Mouse (Mus musculus) frontal cortex, postnatal 10 days (tissue): ENCODE data around the gene Zdbf2.

Source experiments
- DNase-seq, 2 experiments: peaks; one replicate each; pipeline ENCODE4 v3.0.0; 2022; ENCODE audit warnings: low spot score in 2 of 2, mixed read lengths in 1 of 2

Gene Zdbf2

GRCm38 (mm10) chr1:63272741-63273338 is at the start of gene Zdbf2:
TSS of gene Zdbf2 (plus strand) at chr1:63273265.
- DNase-seq: peak in 1 of 2 experiments; percentile 38

GRCm38 (mm10) chr1:63225009-63225408 is 48.1 kb upstream of the Zdbf2 start:
- no peak for DNase-seq

- no peak for DNase-seq
Measured at GRCm38 (mm10) chr1:63225890-63226289, 47.2 kb upstream of the Zdbf2 start.

DNA sequence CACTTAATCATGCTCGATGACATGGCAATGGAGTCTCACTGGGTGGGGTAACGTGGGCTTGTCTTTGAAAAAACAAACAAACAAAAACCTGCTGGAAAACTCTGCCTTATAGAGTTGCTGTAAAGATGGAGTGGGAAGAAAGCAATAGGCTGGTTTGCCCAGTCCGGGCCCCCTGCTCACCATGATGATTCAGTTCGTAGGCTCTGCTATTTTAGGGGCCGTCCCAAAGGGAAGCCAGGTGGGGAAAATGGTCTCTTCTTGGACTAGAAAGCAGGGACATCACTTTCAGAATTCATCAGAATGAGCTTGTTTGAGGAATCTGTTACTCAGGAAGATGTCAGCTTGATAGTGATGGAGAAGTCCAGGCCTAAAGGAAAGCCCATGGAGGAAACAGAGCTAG is 45.8 kb upstream of the Zdbf2 start:
- DNase-seq: no peak

- no peak for DNase-seq
Measured at GRCm38 (mm10) chr1:63237371-63237770, 35.7 kb upstream of the Zdbf2 start.

DNA sequence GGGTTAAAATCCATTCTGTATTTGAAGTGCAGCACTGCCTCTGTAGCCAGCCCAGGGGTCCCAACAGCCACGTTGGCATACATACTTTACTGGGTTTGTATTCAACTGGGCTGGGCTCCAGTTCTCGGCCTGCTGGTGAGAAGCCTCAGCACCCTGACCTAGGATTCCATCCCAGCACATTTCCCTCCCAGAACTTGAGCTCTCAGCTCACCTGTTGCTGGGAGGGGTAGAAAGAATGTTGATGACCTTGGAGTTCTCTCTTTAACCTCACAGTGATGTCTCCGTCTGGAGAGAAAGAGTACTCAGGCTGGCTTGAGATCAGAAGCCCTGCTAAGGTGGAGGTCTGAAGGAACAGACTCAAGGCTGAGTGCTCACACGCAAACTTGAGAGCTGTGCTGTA is 33.8 kb upstream of the Zdbf2 start:
- DNase-seq: no peak

DNA sequence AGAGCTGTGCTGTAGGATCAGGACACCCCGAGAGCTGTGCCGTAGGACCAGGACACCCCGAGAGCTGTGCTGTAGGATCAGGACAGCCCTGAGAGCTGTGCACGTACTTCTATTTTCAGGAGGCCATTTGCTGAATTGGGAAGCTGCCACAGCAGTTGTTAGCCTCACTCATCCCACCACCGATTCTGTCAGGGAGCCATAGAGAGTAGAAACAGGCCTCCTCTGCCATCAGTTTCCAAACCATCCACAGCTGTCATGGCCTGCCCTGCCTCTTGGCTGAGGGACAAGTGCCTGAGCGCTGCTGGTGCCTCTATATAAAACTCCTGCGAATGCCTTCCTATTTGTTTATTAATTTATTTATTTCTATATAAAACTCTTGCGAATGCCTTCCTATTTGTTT is 33.3 kb upstream of the Zdbf2 start:
- DNase-seq: no peak

- no peak for DNase-seq
Measured at GRCm38 (mm10) chr1:63243854-63244253, 29.2 kb upstream of the Zdbf2 start.

DNA sequence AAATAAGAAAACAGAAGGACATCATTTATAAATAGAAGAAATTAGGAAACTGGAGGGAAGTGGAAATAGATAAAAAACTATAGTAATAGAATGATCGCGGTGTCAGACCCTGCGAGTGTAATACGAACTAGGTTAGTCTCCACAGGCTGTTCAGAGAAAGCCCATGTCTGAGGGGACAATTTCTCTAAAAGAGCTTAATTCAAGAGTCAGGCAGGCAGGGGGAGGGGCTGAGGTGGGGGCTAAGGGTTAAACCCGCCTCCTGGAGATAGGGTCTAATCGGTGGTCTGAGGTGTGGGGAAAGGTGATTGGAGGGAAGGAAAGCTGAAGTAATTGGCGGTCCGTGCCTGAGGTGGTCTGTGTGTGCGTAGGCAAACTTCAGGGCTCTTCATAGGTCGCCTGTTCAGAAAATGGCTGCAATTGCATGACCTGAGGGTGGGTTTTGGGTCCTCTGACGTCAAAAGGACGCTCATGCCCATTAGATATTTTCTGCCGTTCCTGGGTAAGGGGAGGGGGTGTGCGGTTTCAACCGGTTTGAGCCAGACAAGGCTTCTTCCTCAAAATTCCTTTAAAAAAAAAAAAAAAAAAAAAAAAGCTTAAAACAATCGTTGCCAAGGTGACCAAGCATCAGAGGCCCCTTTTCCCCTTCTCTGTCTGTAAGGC is 26.1 kb upstream of the Zdbf2 start:
- no peak for DNase-seq

GRCm38 (mm10) chr1:63247831-63248359 is 25.2 kb upstream of the Zdbf2 start:
- DNase-seq: no peak

DNA sequence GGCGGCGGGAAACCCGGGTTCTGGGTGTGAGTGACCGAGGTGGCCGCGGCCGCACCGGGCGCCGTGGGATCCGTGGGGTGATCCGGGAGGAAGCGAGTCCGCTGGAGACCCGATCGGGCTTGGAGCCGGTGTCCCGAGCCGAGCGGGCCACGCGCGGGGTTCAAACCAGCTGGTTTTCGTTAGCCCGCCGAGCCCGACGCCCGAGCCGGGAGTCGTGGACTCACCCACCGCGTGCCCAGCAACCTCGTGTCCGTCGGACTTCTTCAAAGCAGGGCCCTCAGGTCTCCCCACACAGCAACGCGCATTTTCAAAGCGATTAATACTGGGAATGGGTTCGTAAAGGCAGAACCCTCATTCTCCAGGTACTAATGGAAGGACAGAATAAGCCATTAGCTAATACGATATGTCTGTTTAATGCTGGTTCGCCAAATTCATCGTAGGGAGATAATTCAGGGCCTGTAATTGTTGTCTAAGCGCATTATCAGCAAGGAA is 24.7 kb upstream of the Zdbf2 start:
- no peak for DNase-seq

DNA sequence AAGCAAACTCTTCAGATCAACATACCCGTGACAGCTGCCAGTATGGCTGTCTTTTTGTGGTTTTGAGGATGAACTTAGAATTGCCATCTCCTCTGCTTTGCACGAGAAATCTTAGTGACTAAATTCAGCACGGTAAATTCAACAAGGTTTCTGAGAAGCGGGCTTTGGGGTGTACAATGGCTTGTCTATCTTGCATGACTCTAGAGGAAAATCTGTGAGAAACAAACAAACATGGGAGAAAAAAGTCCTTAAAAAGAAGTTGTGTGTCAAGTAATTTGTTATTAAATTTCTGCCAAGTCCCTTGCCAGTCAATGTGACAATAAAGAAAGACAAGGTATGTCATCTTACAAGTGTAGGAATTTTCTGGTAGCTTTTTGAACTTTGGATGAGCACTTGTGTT is 23.8 kb upstream of the Zdbf2 start:
- DNase-seq: no peak

DNA sequence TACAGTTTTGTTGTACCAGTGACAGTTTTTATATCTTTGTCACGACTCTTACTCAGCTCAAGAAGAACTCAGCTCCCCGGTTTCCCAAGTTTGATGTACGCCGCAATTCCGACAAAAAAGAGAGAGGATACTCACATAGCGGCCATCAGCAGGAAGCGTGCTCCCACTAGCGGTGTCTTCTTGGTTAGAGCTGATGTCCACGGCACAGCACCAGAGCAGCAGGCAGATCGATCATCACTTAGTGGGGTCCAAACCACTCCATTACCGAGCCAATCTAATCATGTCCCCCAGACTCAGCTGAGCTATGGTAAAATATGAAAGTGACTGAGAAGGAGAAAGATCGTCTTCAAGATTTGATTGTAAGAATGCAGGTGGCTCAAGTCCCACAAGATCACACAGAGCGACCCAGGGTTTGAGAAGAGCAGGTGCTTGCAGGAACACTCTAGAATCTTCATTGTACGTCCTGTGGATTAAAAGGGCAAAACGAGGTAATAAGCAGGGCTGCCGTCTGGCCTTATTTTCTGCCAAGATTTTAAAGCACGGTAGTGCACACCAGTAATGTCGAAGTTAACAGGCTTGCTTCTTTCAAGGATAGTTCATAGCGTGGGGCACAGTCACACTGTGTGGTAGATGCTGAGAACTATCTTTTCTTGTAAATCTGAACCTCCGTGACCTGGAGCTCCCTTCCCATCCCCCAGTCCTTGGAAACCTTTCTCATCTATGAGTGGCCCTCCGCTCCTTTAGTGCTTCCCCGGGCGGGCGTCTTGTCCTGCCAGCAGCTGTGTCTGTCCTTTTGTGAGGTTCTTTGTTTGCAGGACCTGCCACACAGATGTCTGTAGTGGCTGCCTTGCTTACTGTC is 20.5 kb upstream of the Zdbf2 start:
- no peak for DNase-seq

DNA sequence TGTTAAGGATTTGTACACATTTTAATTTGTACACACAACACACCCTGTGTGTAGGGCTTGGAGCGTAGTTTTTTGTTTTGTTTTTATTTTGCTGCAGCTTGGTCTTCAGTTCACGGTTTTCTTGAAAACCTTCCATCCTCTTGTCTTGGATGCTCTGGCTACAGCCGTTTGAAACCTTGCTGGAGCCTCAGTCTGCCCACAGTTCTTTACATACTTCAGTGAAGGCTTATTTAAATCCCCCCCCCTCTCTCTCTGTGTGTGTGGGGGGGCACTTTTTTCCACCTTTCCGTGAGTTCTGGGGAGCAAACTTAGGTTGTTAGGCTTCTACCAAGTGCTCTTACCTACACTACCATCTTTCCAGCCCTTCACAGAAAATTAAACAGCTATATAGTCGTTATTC is 19.8 kb upstream of the Zdbf2 start:
- DNase-seq: no peak

GRCm38 (mm10) chr1:63255101-63255500 is 18.0 kb upstream of the Zdbf2 start:
- DNase-seq: no peak

DNA sequence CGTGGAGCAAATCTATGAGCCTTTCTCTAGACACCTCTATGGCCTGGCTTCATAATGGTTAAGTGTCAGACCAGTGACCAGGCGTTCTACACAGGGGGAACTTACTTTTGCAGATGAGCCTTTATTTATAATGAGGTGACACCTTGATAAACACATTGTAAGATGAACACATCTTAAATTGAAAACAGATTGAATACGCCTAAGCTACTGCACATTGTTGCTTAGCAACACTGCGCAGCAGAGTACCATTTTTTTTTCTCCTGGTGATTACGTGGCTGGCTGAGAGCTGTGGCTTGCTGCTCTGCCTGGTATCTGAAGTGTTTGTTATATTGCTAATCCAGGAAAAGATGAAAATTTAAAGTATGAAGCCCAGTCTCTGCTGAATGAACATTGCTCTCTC is 17.0 kb upstream of the Zdbf2 start:
- no peak for DNase-seq

DNA sequence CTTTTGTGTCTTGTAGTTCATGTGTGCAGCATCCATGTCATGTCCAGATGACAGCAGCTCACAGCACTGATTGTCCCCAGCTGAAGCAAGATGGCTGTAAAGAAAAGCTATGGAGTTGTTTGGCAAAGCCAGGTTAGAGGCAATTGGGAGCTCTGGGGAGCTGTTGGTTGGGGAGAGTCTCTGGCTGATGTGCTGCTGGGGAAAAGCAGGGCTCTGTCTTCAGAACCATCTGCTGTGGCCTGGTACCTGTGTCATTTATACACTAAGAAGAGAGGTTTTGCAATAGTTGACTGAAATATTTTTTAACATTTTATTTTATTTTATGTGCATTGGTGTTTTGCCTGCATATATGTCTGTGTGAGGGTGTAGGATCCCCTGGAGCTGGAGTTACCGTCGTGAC is 14.6 kb upstream of the Zdbf2 start:
- DNase-seq: no peak

DNA sequence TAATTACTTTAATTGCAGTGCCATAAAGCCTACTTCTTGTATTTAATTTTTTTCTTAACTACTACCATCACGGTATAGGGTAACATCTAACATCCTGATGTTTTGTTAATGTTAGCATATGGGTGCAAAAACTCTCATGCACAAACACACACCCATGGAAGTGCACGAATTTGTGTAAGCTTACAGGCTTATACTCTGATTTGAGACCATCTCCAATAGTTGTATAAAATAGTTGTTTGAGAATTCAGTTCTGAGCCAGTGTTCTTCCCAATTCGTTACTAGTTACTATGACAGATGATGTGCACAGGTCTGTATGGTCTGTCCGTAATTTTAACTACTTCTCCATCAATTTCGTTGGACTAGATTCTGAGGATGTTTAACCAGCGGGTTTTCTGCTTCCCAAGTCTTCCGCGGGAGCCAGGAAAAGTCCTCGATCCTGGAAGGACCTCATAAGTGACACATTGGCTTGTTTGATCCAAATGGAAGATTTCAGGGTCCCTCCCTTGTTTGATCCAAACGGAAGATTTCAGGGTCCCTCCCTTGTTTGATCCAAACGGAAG is 13.7 kb upstream of the Zdbf2 start:
- DNase-seq: no peak

DNA sequence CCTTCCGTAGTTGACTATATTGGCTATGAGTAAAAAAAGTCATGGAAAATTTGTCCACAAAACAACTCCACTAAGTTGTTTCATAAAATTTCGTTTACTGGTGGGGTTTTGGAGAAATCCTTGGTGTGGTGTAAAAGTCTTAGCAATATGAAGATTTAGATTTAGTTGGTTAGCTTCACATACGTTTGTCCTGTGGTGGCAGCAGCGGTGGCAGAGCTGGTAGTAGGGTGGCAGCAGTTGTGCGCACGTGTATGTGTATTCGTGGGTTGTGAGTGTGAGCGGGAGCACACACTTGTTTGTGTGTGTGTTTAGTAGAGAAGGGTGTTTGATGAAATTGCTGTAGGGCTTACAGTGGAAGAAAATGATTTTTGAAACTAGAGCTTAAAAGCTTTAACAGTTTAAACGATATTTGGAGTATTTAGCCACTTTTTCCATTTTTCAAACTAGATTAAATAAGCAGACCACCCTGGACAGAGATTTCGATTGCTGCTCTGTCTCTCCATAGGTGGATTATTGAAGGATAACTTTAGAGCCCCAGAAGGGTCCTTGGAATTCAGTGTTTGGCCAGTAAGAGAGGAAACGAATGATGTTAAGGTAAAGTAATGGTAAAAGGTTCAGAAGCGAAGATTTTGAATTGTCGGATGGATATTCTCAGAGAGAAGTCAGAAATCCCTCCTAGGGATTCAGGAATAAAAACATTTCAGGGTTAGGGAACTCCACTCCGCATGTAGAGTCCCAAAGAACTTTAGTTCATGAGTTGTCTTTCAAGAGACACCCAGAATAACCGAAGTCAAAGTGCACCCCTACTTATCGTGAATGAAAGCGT is 12.9 kb upstream of the Zdbf2 start:
- no peak for DNase-seq

DNA sequence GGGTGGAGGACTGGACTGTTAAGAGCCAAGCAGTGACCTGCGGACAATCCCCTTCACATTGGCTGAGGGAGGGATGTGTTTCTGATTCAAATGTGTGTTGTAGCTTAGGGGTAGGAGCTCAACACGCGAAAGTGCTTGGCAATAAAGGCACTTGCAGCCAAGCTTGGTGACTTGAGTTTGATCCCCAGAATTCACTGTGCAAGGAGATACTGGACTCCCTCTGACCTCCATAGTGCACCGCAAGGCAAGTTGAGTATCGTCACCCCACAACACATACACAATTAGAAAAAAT is 12.4 kb upstream of the Zdbf2 start:
- DNase-seq: no peak

GRCm38 (mm10) chr1:63261041-63261590 is 11.9 kb upstream of the Zdbf2 start:
- no peak for DNase-seq
